Mouse (Mus musculus) heart, postnatal 0 days (tissue): ENCODE data around the gene Kdm5a. TPM values are rescaled to one million over a fixed set of nuclear protein-coding genes. Genes with fewer than 3 reads are reported as not detected.

ENCODE experiments used
- ATAC-seq: fragments of 200-750 bp; cut with Nextera tagmentation; 2 replicates; pipeline ENCODE4 v1.8.0; 2017; ENCODE audit warnings: low read depth, moderate number of reproducible peaks, moderate library complexity; ENCODE audit not compliant: insufficient read depth
- DNase-seq: peaks from one replicate; pipeline ENCODE4 v3.0.0-alpha.2; 2016; ENCODE audit warnings: low spot score
- H3K27ac ChIP-seq: fragments of 300-500 bp; sonication (generic); 2 replicates; pipeline ENCODE4 v1.5.1; 2014; ENCODE audit warnings: low read depth, mild to moderate bottlenecking
- H3K27me3 ChIP-seq: fragments of 300-500 bp; sonication (generic); 2 replicates; pipeline ENCODE4 v1.6.1; 2014; ENCODE audit warnings: low read length, mixed read lengths; ENCODE audit not compliant: control insufficient read depth, insufficient read depth
- H3K36me3 ChIP-seq: fragments of 300-500 bp; sonication (generic); replicated peaks from 2 replicates; pipeline ENCODE4 v1.6.1; 2014; ENCODE audit warnings: low read length, mixed read lengths; ENCODE audit not compliant: control insufficient read depth, insufficient read depth
- H3K4me1 ChIP-seq: fragments of 300-500 bp; sonication (generic); 2 replicates; pipeline ENCODE4 v1.6.1; 2014; ENCODE audit warnings: antibody characterized with exemption; ENCODE audit not compliant: control insufficient read depth, insufficient read depth
- H3K4me2 ChIP-seq: fragments of 300-500 bp; sonication (generic); 2 replicates; pipeline ENCODE4 v1.6.1; 2014; ENCODE audit warnings: low read depth, mild to moderate bottlenecking, low read length, moderate library complexity
- H3K4me3 ChIP-seq: fragments of 300-500 bp; sonication (generic); 2 replicates; pipeline ENCODE4 v1.5.1; 2014; ENCODE audit warnings: low read depth, low read length
- H3K9ac ChIP-seq: fragments of 300-500 bp; sonication (generic); replicated peaks from 2 replicates; pipeline ENCODE4 v1.6.1; 2014; ENCODE audit warnings: low read depth, low read length, mixed read lengths
- H3K9me3 ChIP-seq: fragments of 300-500 bp; sonication (generic); replicated peaks from 2 replicates; pipeline ENCODE4 v1.6.1; 2016; ENCODE audit warnings: low read length; ENCODE audit not compliant: control insufficient read depth
- CTCF ChIP-seq: IDR thresholded peaks from 2 replicates; pipeline ENCODE4 v1.5.1; 2016; ENCODE audit warnings: antibody characterized with exemption, control low read depth, low read depth
- EP300 ChIP-seq: IDR thresholded peaks from 2 replicates; pipeline ENCODE4 v1.6.1; 2016; ENCODE audit warnings: antibody characterized with exemption, low read depth
- WGBS: fragments of 180-500 bp; shearing (Covaris S2); extraction: QIAGEN DNeasy Blood & Tissue Kit; methylation state at CpG from one replicate; pipeline ENCODE4 v1.1.7; 2014; 5-methylcytosine and 5-hydroxymethylcytosine counted together
- polyA plus RNA-seq: library from polyadenylated mRNA; unstranded; fragments of >200 nt; fragmentation: Nextera tagmentation; extraction: Ambion mirVana; gene quantifications from 2 replicates; pipeline ENCODE4 v1.2.1, GENCODE M21; 2015
- total RNA-seq: library from RNA; depleted of rRNA; stranded (reverse); fragments of >200 nt; gene quantifications from 2 replicates; pipeline ENCODE4 v1.2.3, GENCODE M21; 2014; ENCODE audit warnings: low replicate concordance

The Kdm5a gene
- total and polyA plus RNA-seq, 2 experiments from 2014 or later, result 21.5 to 34.6 TPM

GRCm38 (mm10) chr6:120463884-120464283 is 100.0 kb downstream of the Kdm5a start:
- Histone ChIP-seq H3K4me1 (no peaks in the 10 kb centered on the region; the same call in 1 of the 2 replicates), H3K9me3 (no peaks in the 10 kb centered on the region), H3K27ac (no peak overlapping the region), H3K36me3 (no peaks in the 10 kb centered on the region), H3K4me2 (peak overlapping the region; percentile 68), H3K9ac (peak overlapping the region; percentile 49; the same call in 1 of the 2 replicates), H3K4me3 (peak overlapping the region; percentile 57), H3K27me3 (peaks cover 36% of the 10 kb centered on the region)
- WGBS, result 4% methylated on average over 11 of the region's 11 CpGs
- ATAC-seq (peak; percentile 21; the same call in 1 of the 2 replicates), DNase-seq (no peak)
- TF ChIP-seq CTCF (no peak), EP300 (no peak)

- peak overlapping the region; percentile 68 for H3K4me2 ChIP-seq
- H3K9ac ChIP-seq, result no peak overlapping the region
- DNase-seq (no peak), ATAC-seq (no peak)
- peak overlapping the region; percentile 57 for H3K4me3 ChIP-seq
- WGBS, result 64% methylated on average over 9 of the region's 9 CpGs
- no peaks in the 10 kb centered on the region for H3K9me3 ChIP-seq
- no peaks in the 10 kb centered on the region; the same call in 1 of the 2 replicates for H3K4me1 ChIP-seq
- H3K27ac ChIP-seq, result no peak overlapping the region
- TF ChIP-seq EP300 (no peak), CTCF (no peak)
- peaks cover 36% of the 10 kb centered on the region for H3K27me3 ChIP-seq
- no peaks in the 10 kb centered on the region for H3K36me3 ChIP-seq
These were observed 100.5 kb downstream of the Kdm5a start for GRCm38 (mm10) chr6:120464406-120464939.

GRCm38 (mm10) chr6:120465393-120465792 is 101.5 kb downstream of the Kdm5a start:
- Histone ChIP-seq H3K4me2 (no peak overlapping the region), H3K4me3 (no peak overlapping the region), H3K9ac (no peak overlapping the region), H3K27me3 (peaks cover 36% of the 10 kb centered on the region), H3K36me3 (no peaks in the 10 kb centered on the region), H3K9me3 (no peaks in the 10 kb centered on the region), H3K4me1 (peaks cover 1% of the 10 kb centered on the region), H3K27ac (no peak overlapping the region)
- TF ChIP-seq CTCF (no peak), EP300 (no peak)
- DNase-seq, result no peak
- WGBS, result 65% methylated on average over 4 of the region's 4 CpGs
- no peak for ATAC-seq

- no peaks in the 10 kb centered on the region for H3K9me3 ChIP-seq
- H3K36me3 ChIP-seq, result no peaks in the 10 kb centered on the region
- H3K27ac ChIP-seq, result peak overlapping the region; percentile 43; the same call in 1 of the 2 replicates
- H3K4me3 ChIP-seq, result no peak overlapping the region
- H3K9ac ChIP-seq, result no peak overlapping the region
- no peak for TF ChIP-seq EP300
- no peak for TF ChIP-seq CTCF
- peaks cover 28% of the 10 kb centered on the region for H3K27me3 ChIP-seq
- no peak for ATAC-seq
- DNase-seq, result peak; percentile 4
- 77% methylated on average over 10 of the region's 10 CpGs for WGBS
- H3K4me1 ChIP-seq, result peaks cover 7% of the 10 kb centered on the region
- peak overlapping the region; percentile 8; the same call in 1 of the 2 replicates for H3K4me2 ChIP-seq
These were observed 102.8 kb downstream of the Kdm5a start for GRCm38 (mm10) chr6:120466609-120467329.

- ATAC-seq, result no peak
- no peak overlapping the region for H3K4me3 ChIP-seq
- no peaks in the 10 kb centered on the region for H3K36me3 ChIP-seq
- 88% methylated on average over 4 of the region's 4 CpGs for WGBS
- TF ChIP-seq EP300, result no peak
- TF ChIP-seq CTCF, result no peak
- no peak overlapping the region for H3K4me2 ChIP-seq
- no peaks in the 10 kb centered on the region for H3K9me3 ChIP-seq
- no peak overlapping the region for H3K9ac ChIP-seq
- H3K4me1 ChIP-seq, result peaks cover 13% of the 10 kb centered on the region
- H3K27me3 ChIP-seq, result peaks cover 14% of the 10 kb centered on the region
- peak; percentile 3 for DNase-seq
- H3K27ac ChIP-seq, result no peak overlapping the region
These were observed 104.3 kb downstream of the Kdm5a start for GRCm38 (mm10) chr6:120468259-120468658.
